Mouse (Mus musculus) urinary bladder, postnatal 14 days (tissue): ENCODE measurements at regions not wholly inside any gene's neighbourhood (a gene's known extent, or its start where the extent isn't known, plus 50 kb on each side); places are given as distances from the start of the nearest gene placed in this dataset.

ENCODE experiments used
- DNase-seq: peaks from one replicate; pipeline ENCODE4 v3.0.0; 2021; ENCODE audit warnings: low spot score

DNA sequence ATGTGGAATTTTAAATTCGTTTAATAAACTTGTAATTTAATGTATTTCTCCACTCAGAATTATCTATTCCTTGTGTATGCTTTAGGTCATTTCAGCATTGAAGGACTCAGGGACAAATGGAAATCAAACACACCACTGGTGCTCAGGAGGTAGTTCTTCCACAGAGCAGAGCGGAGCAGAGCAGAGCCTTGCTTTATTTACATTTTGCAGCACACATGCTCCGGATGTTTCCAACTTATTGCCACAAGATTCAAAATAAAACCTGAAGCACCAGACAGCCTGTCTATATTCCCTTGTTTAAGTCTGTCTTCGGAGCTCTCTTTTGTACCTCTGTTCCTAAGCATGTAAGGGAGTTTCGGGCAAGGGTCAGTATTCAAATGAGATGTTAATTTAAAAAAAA, 135.2 kb upstream of the Meis2 start:
- DNase-seq: no peak

DNA sequence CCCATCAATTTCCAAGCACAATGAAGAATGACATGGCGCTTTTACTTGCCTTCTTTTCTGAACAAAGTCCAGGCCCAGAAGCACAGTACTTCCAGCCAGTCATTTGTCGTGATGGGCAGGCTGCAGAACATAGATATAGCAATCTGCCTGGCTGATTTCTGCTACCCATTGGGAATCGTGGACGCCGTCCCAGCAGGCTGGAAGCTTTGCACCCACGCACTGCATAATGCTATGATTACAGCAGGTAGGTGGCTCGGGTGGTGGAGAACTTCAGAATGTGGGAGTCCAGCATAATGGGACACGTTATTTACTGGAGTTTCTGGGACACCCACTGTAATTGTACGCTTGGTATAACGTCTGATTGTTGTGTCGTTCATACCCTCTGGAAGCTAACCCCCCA, 116.2 kb upstream of the Meis2 start:
- no peak for DNase-seq

DNA sequence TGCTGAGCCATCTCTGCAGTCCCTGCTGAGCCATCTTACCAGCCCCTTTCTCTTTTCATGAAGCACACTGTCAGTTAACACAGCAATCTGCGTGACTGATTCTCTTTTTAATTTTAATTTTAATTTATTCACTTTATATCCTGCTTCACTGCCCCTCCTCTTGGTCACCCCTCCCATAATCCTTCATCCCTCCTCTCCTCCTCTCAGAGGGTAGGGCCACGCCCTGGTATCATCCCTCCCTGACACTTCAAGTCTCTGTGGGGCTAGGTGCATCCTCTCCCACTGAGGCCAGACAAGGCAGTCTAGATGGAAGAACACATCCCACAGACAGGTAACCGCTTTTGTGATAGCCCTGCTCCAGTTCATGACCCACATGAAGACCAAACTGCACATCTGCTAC, 111.5 kb upstream of the Meis2 start:
- DNase-seq: no peak

DNA sequence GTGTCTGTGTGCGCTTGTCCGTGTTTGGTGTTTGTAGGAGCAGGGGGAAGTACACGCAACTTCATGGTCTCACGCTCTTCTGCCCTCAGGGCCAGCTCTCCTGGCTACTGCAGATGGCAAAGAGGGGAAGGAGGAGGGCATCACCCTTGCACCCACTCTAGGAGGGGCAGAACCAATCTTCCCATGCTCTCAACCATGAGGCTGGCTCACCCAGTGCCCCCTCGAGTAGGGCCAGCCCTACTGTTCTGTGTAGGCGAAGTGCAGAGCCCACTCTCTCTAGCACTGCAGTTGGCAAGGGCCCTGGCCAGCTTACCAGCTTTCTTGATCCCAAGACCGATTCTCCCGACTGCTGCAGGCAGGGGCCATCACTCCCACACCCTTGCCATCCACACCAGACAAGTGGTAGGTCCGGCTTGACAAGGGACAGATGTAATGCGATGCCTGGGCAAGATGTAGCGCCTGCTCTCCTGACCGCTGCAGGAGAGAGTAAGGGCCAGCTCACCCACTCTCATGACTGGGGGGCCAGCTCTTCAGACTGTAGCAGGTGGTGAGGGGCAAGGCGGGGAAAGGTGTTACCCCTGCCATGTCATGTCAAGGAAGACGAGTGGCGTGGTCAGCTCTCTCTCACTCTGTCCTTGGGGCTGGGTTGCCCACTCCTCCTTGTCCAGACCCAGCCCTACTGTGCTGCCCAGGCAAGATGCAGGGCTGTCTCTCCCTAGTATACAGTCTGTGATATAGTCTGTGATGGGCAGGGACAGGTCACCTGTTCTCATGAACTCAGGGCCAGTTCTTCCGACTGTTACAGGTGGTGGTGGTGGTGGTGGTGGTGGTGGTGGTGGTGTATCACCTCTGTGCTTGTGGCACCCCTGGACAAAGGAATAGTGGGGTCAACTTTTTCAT, 100.5 kb upstream of the Meis2 start:
- DNase-seq: no peak
